Mouse (Mus musculus) frontal cortex, postnatal 36 days (tissue): ENCODE measurements at regions not wholly inside any gene's neighbourhood (a gene's known extent, or its start where the extent isn't known, plus 50 kb on each side); places are given as distances from the start of the nearest gene placed in this dataset.

ENCODE experiments used
- DNase-seq, 2 experiments: peaks; one replicate each; pipeline ENCODE4 v3.0.0; 2022; ENCODE audit warnings: low spot score in 2 of 2

DNA sequence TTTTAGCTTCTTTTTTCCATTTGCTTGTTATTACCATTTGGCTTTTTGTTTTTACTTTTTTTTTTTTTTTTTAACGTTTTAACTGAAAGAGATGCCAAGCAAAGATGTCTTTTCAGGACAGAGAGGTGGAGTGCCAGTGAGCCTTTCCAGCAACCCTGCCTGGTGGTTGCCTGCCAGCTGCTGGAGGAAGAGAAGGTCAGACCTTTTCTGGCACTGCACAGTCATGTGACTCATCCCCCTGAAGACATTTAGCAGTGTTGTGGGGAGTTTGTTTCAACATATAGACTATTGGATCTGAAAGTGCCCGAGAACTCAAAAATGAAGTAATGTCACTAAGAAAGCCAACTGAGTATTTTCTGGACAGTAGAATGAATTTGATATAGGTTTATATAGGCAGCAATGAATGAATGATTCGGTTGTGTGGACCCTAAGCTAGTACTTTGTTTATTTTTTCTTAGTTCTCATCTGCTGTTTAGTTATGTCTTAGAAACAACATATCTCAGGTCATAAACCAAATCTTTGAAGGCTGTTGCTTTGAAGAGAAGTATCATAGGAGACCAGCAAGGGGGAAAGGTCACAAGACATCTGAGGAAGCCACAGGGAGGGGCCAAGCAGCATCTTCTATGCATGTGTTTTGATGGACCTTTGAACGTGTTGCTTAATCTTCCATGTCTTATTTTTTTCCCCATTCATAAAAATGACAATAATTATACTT is 604.2 kb downstream of the Ptprc start:
- no peak for DNase-seq

DNA sequence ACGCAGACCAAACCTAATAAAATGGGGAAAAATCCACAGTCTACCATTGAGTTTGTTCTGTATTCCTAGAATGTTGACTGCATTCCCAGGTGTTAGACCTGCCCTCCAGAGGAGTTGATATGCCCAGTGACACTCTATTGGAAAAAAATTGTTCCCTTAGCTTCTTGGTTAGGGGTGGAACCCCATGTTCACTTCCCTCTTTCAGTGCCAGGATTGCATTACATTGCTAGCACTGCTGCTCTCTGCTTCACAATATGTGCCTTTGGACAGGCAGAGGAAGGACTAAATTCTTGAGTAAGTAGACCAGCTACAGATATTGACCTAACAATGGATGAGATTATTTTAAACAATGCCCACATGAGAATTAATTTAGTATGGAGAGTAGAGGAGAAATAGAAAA is 607.3 kb upstream of the Nr5a2 start:
- no peak for DNase-seq

DNA sequence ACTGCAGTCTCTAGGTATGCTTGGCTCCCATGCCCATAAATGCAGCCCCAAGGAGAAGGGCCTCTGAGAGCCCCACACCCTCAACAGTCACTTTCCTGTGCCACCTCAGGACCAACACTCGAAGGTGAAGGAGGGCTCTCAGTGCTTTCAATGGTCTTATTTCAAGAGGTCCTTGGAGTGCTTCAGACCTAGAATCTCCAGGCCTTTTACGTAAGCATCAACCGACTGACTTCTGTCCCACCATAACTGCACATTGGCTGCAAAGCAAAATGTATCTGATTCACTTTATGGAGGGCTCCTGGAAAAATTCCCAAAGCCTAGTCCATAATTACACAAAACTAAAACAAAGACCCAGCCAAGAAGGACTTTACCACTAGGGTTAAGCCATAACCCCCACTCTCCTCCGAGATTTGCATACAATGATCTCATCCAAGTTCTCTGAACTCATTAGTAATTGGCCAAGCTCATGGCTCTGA is 605.4 kb upstream of the Nr5a2 start:
- no peak for DNase-seq

DNA sequence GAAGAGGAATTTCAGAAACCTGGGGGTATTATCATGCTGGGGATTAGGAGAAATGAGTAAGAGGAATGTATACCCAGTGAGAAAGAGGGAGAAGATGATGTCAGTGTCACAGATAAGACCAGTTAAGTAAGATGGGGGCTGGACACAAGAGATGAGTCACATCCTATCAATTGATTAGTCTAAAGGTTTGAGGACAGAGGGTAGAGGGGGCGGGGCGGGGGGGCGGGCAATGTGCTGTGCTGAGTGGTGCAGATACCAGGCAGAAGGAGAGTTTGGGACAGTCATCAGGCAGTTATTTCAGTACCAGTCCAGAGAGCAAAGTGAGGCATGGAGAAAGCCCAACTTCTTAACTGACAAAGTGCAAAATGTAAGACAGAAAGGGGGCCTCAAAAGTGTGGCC is 601.4 kb upstream of the Nr5a2 start:
- DNase-seq = no peak

DNA sequence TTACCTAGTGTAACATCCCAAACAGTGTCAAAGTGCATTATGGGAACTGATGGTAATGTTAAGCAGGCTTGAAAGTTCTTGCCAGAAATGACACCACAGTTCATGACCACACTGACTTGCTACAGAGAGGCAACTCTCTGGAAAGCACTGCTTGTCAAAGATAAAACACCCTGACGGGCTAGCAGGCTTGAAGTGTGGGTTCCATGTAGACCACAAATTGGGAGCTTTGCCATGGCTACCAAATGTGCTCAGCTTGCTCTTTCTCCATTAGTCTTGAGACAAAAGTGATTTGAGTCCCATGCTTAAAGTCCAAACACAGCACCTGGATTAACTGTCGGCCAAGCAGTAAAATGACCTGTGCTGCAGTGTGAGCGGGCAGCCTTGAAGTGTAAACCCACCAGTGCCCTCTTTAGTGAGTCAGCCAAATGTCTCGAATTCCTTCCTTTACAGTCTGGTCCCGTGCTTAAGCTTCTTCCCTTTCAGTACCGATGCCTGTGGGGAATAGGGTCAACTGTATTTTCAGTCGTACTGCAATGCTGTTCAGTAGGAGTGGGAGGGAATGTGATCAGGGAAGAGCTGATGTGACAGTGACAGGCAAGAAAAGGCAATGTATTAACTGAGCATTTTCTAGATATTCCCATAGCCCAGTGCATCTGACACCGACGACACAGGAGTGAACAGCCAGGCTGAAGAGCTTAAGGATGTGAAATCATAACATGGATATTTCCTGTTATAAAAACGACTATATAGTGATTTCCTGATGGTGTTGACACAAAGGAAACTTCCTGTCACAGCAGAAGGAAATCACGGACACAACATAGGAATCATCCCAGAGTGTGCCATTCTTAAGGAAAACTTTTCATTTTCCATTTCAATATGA is 600.4 kb upstream of the Nr5a2 start:
- no peak for DNase-seq

DNA sequence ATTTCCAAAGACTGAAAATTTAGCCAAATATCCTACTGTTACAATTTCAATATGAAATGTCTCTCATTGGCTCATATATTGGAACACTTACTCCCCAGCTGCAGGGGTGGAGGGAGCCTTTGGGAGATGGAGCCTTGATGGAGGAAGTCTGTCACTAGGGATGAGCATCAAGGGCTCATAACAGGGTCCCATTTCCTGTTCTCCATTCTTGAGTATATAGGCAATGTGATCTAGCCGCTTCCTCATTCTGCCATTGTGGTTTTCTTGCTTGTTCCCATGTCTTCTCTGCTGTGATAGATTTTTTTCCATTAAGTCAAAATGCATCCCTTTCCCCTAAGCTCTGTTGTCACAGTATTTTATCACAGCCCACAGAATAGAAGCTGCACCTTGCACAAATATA is 589.4 kb upstream of the Nr5a2 start:
- DNase-seq = no peak

DNA sequence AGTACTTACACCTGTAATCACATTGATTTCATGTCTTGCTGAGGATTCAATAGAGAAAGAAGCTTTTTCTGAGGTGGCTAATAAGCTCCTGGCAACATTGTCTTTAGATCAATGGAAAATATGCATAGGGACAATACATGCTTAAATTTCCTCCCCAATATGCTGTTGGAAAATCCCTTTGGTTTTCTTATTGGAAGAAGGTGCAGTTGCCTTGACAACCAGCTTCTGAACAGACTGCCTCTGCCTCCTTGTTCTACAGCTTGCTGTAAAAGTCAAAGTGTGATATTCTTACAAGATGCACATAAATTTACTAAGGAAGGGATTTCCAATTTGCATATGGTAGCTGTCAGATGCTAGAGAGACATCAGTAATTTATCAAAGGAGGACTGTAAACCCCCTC is 585.4 kb upstream of the Nr5a2 start:
- DNase-seq = peak in 1 of 2 experiments; percentile 67

DNA sequence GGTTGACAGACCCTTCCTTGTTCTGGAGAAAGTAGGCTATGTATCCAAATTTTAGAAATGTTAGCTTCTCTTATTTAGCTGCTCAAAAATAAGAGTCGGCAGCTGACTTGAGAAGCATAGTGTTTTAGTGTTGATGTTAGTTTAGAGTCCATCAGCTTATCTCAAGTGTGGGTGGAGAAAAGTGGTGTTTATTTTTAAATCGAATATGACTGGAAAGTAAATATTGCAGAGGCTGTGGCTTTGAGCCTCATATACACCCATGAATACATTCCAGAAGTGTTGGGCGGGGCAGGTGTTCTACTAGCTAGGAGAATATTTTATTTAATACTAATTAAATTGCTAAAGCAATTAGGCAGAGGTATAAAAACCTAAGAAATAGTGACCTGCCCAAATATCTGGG is 583.6 kb upstream of the Nr5a2 start:
- no peak for DNase-seq

DNA sequence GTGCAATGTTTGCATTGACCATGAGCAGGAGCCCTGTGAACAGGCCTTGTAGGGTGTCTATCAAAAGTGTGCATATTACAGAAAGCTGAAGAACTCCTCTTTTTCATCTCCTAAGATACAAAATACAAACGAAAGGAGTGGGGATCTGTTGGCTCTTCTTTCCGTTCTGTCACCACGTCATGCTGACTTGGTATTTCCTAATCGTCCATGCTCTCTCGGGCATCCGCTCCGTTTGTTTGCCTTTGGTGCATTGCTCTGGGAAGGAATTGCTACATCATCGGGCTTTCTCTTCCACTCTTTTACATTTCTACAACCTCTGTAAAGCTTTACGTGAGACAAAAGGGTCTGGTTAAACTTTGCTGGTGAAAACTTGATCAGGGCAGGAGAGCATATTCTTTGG is 581.2 kb upstream of the Nr5a2 start:
- DNase-seq = no peak

DNA sequence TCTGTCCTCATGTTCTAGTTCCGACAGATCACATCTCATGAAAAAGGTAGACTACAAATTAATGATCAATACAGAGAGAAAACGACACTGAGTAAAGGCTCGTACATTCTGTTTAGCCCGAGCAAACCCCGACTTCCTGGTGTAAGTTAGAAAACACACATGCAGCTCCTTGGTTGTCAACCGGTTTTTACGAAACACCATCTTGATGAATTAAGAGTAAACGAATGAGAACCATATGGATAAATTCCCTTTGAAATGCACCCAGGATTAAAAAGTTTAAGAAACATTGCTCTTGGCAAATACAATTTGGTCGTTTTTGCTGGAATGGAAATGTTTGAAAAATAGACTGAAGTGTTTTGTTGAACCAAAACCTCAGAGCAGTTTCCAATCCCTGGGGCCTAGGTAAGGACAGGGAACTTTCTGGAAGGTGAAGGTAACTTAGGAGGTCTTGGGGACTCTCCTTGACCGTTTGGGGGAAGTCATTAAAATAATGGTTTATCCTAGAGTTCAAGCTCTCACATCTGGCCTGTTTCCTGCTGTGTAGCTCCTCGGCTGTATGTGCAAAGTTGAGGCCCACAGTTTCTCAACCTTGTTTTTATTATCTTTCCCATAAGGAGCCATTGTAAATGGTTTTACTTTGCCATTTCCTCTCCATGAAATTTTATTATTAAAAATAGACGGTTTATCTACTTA is 579.3 kb upstream of the Nr5a2 start:
- DNase-seq = no peak

DNA sequence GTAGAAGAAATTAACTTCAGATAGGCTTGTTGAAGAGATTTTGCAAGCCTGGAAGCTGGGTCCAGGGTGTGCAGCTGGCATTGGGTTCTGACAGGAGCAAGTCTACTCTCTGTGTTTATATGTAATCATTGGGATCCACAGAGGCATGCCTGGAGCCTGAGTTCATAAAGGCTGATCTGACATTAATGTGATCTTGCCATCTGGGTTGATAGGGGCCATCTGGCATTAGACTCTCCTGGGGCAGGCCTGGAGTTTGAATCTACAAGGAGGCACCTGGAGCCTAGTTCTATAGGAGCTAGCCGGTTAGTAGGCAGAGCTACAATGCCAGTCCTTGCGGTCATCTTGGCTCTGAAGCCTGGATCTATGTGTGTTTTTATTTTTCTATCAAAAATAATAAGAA is 554.5 kb upstream of the Nr5a2 start:
- DNase-seq = no peak

DNA sequence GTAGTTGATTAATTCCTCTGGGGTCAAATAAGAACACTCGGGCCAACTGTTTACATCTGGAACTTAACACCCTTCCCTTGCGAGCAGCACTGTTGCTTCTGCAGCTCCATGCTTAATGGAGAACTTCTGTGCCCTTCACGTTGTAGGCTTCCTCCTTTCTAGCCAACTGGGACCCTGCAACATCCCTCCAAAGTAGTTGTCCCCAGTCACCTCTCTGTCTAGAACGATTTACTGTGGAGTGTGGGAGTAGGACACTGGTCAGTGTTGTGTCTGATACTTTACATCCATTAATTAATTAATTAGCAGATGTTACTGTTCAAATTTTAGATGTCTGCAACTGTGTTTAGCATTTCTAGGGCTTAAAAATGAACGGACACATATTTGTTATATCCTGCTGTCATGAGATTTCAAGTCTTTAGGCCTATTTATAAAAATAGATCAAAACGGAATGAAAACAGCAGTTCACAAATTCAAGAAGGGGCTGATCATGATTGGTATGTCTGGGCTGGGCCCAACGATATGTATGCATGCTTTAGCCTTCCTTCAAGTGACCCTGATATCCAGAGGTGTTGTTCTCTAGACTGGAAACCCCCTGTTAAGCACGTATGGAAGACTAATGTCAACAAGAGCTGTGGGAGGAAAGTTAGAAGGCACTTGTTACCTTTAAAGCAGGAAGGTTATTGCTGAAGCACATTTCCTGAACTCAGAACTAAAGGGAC is 543.6 kb upstream of the Nr5a2 start:
- DNase-seq = no peak

DNA sequence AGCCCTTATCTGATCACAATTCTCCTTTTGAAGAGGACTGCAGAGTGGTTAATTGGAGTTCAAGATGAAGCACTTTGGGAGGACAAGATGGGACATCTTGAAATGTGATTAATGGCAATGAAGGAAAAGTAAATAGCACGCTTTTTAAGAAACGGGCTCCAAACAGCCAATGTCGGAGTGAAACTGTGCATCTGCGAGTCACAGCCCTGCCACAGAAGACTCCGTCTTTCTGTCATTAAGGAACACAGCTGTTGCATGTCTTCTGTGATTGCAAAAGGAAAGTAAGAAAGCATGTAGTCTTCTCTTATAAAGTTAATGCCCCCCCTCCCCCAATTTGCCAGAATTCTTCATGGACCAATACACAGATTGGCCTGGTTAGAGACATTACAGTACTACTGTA is 528.0 kb upstream of the Nr5a2 start:
- DNase-seq = no peak

DNA sequence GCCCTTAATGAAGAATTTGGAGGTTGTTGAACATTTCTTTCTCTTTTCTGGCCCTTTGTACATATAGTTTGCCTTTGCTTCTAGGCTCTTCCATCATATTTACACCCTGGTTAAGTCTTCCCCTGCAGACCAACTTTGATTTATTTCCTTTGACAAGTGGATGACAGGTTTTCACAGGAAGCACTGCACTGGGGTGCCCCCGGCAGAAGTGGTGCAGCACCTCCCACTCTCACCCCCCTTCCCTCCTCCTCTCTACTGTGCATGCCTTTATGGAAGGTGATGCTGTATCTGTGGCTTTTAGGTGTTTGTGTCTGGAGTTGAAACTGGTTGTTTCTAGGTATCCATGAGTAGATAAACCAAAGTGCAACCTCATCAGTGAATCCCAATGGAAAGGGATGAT is 518.2 kb upstream of the Nr5a2 start:
- DNase-seq = no peak

DNA sequence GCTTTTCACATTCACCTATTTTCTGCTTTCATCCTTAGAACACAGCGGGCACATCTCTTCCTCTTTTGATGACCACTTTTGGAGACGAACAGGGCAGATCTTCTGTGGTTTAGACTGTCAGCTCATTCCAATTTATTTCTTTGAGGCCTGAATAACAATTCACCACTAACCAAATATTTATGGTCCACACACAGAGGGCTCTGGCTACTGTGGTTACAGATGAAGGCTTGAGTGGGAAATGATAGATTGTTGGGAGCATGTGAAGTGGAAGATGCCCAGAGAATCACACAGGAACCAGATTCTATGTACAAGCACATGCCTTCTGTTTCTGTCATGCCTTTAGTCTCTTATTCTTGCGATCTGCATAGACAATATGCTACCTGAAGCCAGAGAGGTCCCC is 517.0 kb upstream of the Nr5a2 start:
- DNase-seq = no peak

DNA sequence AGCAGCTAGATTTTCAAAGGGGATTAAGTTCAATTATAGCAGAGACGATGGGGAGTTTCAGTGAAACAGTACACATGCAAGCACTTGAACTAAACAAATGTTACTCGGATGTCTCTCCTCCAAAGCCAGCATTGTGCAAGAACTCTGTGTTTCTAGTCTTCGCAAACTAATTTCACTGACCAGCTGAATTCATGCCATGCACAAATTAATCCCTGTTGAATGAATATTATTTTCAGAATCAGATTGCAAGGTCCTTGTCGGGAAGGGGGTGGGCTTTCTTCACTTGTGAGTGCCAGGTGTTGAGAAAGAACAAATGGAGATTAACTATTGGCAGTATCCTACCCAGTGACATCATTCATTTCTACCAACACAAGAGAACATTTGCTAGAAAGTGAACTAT is 514.6 kb upstream of the Nr5a2 start:
- DNase-seq = no peak

DNA sequence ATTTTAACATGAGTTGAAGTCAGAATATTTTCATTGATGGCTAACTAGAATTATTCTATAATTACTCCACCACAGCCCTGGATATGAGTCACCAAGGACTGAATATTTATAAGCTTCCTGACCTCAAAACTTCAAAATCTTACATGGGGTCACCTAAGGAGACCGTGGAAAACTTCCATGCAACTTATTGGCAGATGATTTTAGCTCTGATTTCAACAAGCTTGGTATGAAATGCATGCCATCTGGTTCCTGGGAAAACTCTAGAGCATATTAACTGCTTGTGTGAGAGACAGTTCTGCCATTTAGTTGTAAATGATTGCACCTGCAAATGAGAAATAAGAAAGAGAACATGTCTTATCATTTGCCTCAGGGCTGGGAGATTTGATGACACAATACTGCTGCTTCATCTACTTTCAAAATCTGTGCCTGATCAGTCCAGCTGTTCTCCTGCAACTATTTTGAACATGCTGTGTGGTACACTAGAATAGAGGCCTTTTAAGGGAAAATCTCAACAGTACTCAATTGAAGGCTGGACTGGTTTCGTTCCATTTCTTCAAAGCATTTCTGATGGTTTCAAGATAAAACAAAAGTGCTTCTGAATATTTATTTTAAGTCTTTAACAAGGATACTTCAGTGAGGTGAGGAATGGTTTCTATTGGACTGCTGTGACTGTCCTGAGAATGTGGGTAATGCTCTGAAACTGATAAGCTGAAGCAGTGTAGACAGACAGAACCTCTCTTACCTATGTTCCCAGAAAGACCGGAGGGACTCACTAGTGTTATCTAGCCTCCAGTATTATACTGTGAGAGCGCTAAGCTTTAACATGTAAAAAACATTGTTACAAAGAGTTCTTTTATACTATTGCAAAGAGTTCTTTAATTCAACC is 513.8 kb upstream of the Nr5a2 start:
- DNase-seq = peak; percentile 27 to 70

DNA sequence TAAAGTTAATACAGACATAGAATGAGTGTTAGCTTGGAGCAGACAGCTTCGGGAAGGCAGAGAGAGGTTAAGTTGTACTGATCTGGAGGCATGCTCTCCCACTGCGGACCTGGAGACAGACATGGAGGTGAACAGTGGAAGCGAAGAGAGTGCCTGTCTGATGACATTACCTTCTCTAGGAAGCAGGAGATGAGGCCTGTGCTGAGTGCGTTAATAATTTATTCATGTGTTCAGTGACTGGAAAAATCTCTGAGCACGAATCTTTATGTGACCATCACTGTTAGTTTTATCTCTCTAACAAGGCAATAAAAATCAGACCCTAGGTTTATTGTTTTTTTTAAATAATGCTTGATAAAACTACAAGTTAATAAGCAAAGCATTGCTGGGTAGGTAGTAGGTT is 504.7 kb upstream of the Nr5a2 start:
- no peak for DNase-seq

DNA sequence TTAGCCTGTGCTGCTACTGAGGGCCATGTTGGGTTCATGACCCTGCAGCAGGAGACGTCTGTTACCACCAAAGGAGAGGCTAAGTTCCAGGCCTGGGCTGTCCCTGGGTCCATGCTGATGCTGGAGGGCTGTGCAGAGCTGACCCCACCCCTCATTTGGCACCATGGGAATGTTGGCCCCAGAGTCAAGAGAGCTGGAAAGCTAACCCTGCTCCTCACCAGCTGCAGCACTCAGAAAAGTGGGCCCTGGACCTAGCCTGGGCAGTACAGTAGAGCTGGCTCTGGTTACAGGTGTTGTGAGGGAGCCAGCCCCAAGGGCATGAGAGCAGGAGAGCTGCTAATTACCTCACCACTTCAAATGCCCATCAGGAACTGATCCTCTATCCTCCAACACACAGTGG is 500.9 kb upstream of the Nr5a2 start:
- DNase-seq = no peak

DNA sequence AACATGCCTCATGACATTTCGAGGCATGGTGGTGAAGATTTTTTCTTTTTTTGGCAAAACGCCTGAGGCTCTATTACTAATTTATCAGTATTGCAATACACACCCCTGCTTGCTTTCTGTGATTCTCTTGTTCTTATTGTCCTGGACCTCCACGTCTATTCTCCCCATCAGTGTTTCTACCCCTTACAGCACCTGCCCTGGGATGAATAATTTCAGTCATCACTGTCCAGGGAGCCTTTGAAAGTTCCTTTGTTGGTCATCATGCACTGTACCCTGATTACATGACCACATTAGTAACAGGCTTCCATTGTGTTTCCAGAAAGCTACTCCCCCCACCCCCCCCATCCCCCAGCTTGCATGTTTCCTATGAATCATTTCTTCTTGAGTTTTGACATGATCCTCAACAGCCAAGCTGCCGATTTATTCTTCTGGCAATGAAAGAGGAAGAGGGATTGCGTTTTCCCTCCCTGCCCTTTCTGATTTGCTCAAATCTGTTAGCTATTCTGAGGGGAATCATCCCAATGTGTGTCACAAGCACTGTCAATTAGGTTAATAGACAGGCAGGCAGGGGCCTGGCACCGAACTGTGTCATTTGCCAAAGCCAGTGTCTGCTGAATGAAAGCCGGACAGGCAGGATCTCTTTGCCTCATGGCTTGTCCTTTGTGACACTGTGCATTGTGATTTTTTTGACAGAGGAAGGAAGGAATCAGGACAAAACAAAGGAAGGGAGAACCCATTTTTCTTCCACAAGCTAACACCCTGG is 493.4 kb upstream of the Nr5a2 start:
- DNase-seq = no peak
